Mouse (Mus musculus): ENCODE results near the gene Cacng6.

Cacng6 gene

GRCm38 (mm10) chr7:3472774-3473173, 48.8 kb downstream of the Cacng6 start:
- DNase-seq: no peak

- DNase-seq: no peak
These were observed 50.5 kb downstream of the Cacng6 start for GRCm38 (mm10) chr7:3474291-3475080.

- no peak for DNase-seq
These were observed 52.7 kb downstream of the Cacng6 start for GRCm38 (mm10) chr7:3476728-3477127.

- DNase-seq: no peak
These were observed 58.1 kb downstream of the Cacng6 start for GRCm38 (mm10) chr7:3481948-3482608.

All from lung, postnatal 4 days (tissue).